Mouse (Mus musculus) forebrain, embryonic 10.5 days (tissue): ENCODE measurements around the gene Hs3st5. TPM values are rescaled to one million over a fixed set of nuclear protein-coding genes. Genes with fewer than 3 reads are reported as not detected.
"Not testable (repeated sequence)": the region's sequence is repeated elsewhere in the genome, so short reads cannot be mapped to it uniquely, and the experiment has no call there.

ENCODE experiments used
- DNase-seq: peaks from one replicate; pipeline ENCODE4 v3.0.0-alpha.2; 2017; ENCODE audit warnings: low spot score; ENCODE audit errors: extremely low spot score
- H3K27ac ChIP-seq: fragments of 300-500 bp; sonication (generic); 2 replicates; pipeline ENCODE4 v1.5.1; 2016; ENCODE audit warnings: mild to moderate bottlenecking
- H3K27me3 ChIP-seq: fragments of 300-500 bp; sonication (generic); 2 replicates; pipeline ENCODE4 v1.6.1; 2016; ENCODE audit warnings: mild to moderate bottlenecking; ENCODE audit not compliant: poor library complexity, severe bottlenecking
- H3K36me3 ChIP-seq: fragments of 300-500 bp; sonication (generic); replicated peaks from 2 replicates; pipeline ENCODE4 v1.6.1; 2016; ENCODE audit warnings: mild to moderate bottlenecking, moderate library complexity
- H3K4me1 ChIP-seq: fragments of 300-500 bp; sonication (generic); 2 replicates; pipeline ENCODE4 v1.6.1; 2016
- H3K4me3 ChIP-seq: fragments of 300-500 bp; sonication (generic); 2 replicates; pipeline ENCODE4 v1.5.1; 2016; ENCODE audit warnings: mild to moderate bottlenecking, moderate library complexity
- H3K9me3 ChIP-seq: fragments of 300-500 bp; sonication (generic); 2 replicates; pipeline ENCODE4 v1.6.1; 2016; ENCODE audit warnings: mild to moderate bottlenecking, moderate library complexity
- WGBS: fragments of 180-500 bp; shearing (Covaris S2); methylation state at CpG from one replicate; pipeline ENCODE4 v1.1.7; 2016; 5-methylcytosine and 5-hydroxymethylcytosine counted together
- polyA plus RNA-seq: library from polyadenylated mRNA; unstranded; fragments of >200 nt; fragmentation: Nextera tagmentation; extraction: Ambion mirVana; gene quantifications from 2 replicates; pipeline ENCODE4 v1.2.1, GENCODE M21; 2016

Gene Hs3st5
- polyA plus RNA-seq, 1 experiment from 2014 or later, result 0.99 TPM

- Histone ChIP-seq H3K4me1 (no peaks in the 10 kb centered on the region), H3K4me3 (no peak overlapping the region), H3K9me3 (no peaks in the 10 kb centered on the region), H3K27ac (no peak overlapping the region), H3K27me3 (no peaks in the 10 kb centered on the region), H3K36me3 (no peaks in the 10 kb centered on the region)
- WGBS, result 76% methylated on average over 4 of the region's 4 CpGs
- DNase-seq, result no peak
These were observed 71.9 kb downstream of the Hs3st5 start for GRCm38 (mm10) chr10:36578375-36579145.

- WGBS, result 95% methylated on average over 1 of the region's 1 CpGs
- no peaks in the 10 kb centered on the region for H3K36me3 ChIP-seq
- no peaks in the 10 kb centered on the region for H3K27me3 ChIP-seq
- no peak for DNase-seq
- no peaks in the 10 kb centered on the region; the same call in 1 of the 2 replicates for H3K9me3 ChIP-seq
- 0 out of 2 replicates have a peak, but pooled peaks cover 2% of the 10 kb centered on the region for H3K4me1 ChIP-seq
- no peak overlapping the region for H3K4me3 ChIP-seq
- H3K27ac ChIP-seq, result no peak overlapping the region
These were observed 103.8 kb downstream of the Hs3st5 start for GRCm38 (mm10) chr10:36610400-36610799.

- not testable (repeated sequence) for H3K4me1 ChIP-seq, H3K4me3 ChIP-seq, H3K9me3 ChIP-seq, DNase-seq, H3K27me3 ChIP-seq, H3K36me3 ChIP-seq, H3K27ac ChIP-seq
- 33% methylated on average over 1 of the region's 1 CpGs for WGBS
These were observed 104.8 kb downstream of the Hs3st5 start for GRCm38 (mm10) chr10:36611415-36611814.

GRCm38 (mm10) chr10:36623037-36623436 is 116.4 kb downstream of the Hs3st5 start:
- Histone ChIP-seq H3K36me3 (no peaks in the 10 kb centered on the region), H3K4me1 (no peaks in the 10 kb centered on the region), H3K27ac (no peak overlapping the region), H3K4me3 (no peak overlapping the region), H3K27me3 (no peaks in the 10 kb centered on the region), H3K9me3 (no peaks in the 10 kb centered on the region)
- DNase-seq, result no peak
- 91% methylated on average over 1 of the region's 1 CpGs for WGBS

GRCm38 (mm10) chr10:36627952-36628351 is 121.3 kb downstream of the Hs3st5 start:
- WGBS, result 90% methylated on average over 4 of the region's 4 CpGs
- no peak overlapping the region for H3K4me3 ChIP-seq
- no peaks in the 10 kb centered on the region for H3K4me1 ChIP-seq
- no peaks in the 10 kb centered on the region for H3K27me3 ChIP-seq
- DNase-seq, result no peak
- H3K9me3 ChIP-seq, result no peaks in the 10 kb centered on the region
- H3K27ac ChIP-seq, result no peak overlapping the region
- no peaks in the 10 kb centered on the region for H3K36me3 ChIP-seq

GRCm38 (mm10) chr10:36631746-36632145 is 125.1 kb downstream of the Hs3st5 start:
- no peaks in the 10 kb centered on the region for H3K4me1 ChIP-seq
- no peak overlapping the region for H3K27ac ChIP-seq
- WGBS, result 81% methylated on average over 1 of the region's 1 CpGs
- no peak overlapping the region for H3K4me3 ChIP-seq
- no peaks in the 10 kb centered on the region for H3K27me3 ChIP-seq
- no peaks in the 10 kb centered on the region for H3K9me3 ChIP-seq
- no peaks in the 10 kb centered on the region for H3K36me3 ChIP-seq
- DNase-seq, result no peak

- H3K4me3 ChIP-seq, result no peak overlapping the region
- no peaks in the 10 kb centered on the region for H3K27me3 ChIP-seq
- no peak overlapping the region for H3K27ac ChIP-seq
- WGBS, result 91% methylated on average over 5 of the region's 5 CpGs
- H3K36me3 ChIP-seq, result no peaks in the 10 kb centered on the region
- no peaks in the 10 kb centered on the region for H3K9me3 ChIP-seq
- no peak for DNase-seq
- H3K4me1 ChIP-seq, result no peaks in the 10 kb centered on the region
These were observed 144.0 kb downstream of the Hs3st5 start for GRCm38 (mm10) chr10:36650653-36651052.

GRCm38 (mm10) chr10:36713974-36714373 is 207.4 kb downstream of the Hs3st5 start:
- no peaks in the 10 kb centered on the region for H3K36me3 ChIP-seq
- H3K9me3 ChIP-seq, result no peaks in the 10 kb centered on the region
- no peaks in the 10 kb centered on the region for H3K4me1 ChIP-seq
- WGBS, result 85% methylated on average over 3 of the region's 3 CpGs
- no peaks in the 10 kb centered on the region for H3K27me3 ChIP-seq
- no peak for DNase-seq
- H3K27ac ChIP-seq, result no peak overlapping the region
- H3K4me3 ChIP-seq, result no peak overlapping the region

- no peak for DNase-seq
- H3K36me3 ChIP-seq, result no peaks in the 10 kb centered on the region
- no peaks in the 10 kb centered on the region for H3K27me3 ChIP-seq
- no peak overlapping the region for H3K4me3 ChIP-seq
- peaks cover 8% of the 10 kb centered on the region; the same call in 1 of the 2 replicates for H3K4me1 ChIP-seq
- H3K27ac ChIP-seq, result no peak overlapping the region
- H3K9me3 ChIP-seq, result no peaks in the 10 kb centered on the region
- WGBS, result 91% methylated on average over 3 of the region's 3 CpGs
These were observed 219.6 kb downstream of the Hs3st5 start for GRCm38 (mm10) chr10:36726239-36726638.

- WGBS, result 71% methylated on average over 13 of the region's 13 CpGs
- Histone ChIP-seq H3K9me3 (no peaks in the 10 kb centered on the region), H3K4me3 (no peak overlapping the region), H3K27ac (0 out of 2 replicates have a peak overlapping the region, but pooled peaks have one; percentile 6), H3K27me3 (no peaks in the 10 kb centered on the region), H3K36me3 (no peaks in the 10 kb centered on the region), H3K4me1 (peaks cover 8% of the 10 kb centered on the region; the same call in 1 of the 2 replicates)
- no peak for DNase-seq
These were observed 222.9 kb downstream of the Hs3st5 start for GRCm38 (mm10) chr10:36729361-36730098.

- Histone ChIP-seq H3K4me1 (no peaks in the 10 kb centered on the region), H3K4me3 (no peak overlapping the region), H3K9me3 (no peaks in the 10 kb centered on the region), H3K27ac (no peak overlapping the region), H3K36me3 (no peaks in the 10 kb centered on the region), H3K27me3 (no peaks in the 10 kb centered on the region)
- DNase-seq, result no peak
These were observed 232.8 kb downstream of the Hs3st5 start for GRCm38 (mm10) chr10:36739375-36739774.

- no peaks in the 10 kb centered on the region for H3K27me3 ChIP-seq
- H3K36me3 ChIP-seq, result no peaks in the 10 kb centered on the region
- no peaks in the 10 kb centered on the region for H3K9me3 ChIP-seq
- 66% methylated on average over 1 of the region's 1 CpGs for WGBS
- DNase-seq, result no peak
- no peak overlapping the region for H3K4me3 ChIP-seq
- H3K4me1 ChIP-seq, result peaks cover 15% of the 10 kb centered on the region
- H3K27ac ChIP-seq, result no peak overlapping the region
These were observed 243.4 kb downstream of the Hs3st5 start for GRCm38 (mm10) chr10:36750021-36750420.

- no peak overlapping the region for H3K27ac ChIP-seq
- DNase-seq, result no peak
- H3K36me3 ChIP-seq, result no peaks in the 10 kb centered on the region
- H3K27me3 ChIP-seq, result no peaks in the 10 kb centered on the region
- no peaks in the 10 kb centered on the region for H3K9me3 ChIP-seq
- WGBS, result 66% methylated on average over 1 of the region's 1 CpGs
- H3K4me3 ChIP-seq, result no peak overlapping the region
- H3K4me1 ChIP-seq, result peaks cover 15% of the 10 kb centered on the region
These were observed 247.9 kb downstream of the Hs3st5 start for GRCm38 (mm10) chr10:36754471-36754870.
